9 mouse cellular contexts compared by ENCODE assay signal in genomic region chr11:115188539-115189231, GRCm38 (mm10). TPM values are rescaled to one million over a fixed set of nuclear protein-coding genes. Genes with fewer than 3 reads are reported as not detected.
DNase-seq lines count a peak whose midpoint lies in the region; ATAC-seq and TF ChIP-seq lines count a peak whose summit lies in the region.
"Had no signal": no experiment of that assay in that cellular context is flagged by ENCODE, and none has a peak within 500 bp of the region (broad histone marks: within the 10 kb centered on the region; RNA-seq: fewer than 3 reads in every experiment).

No protein-coding gene starts in this region.

- intact Hi-C loops in left cerebral cortex, postnatal 4 days (cut with DNase I), result no loop called here

- TF ChIP-seq CTCF in G1E (IDR thresholded peaks at IDR 0.05; ENCODE audit: low read depth, low read length), result no peak
- no peak for TF ChIP-seq CTCF in hindbrain, postnatal 0 days (IDR thresholded peaks at IDR 0.05; ENCODE audit: low read depth)

- WGBS in limb, embryonic 12.5 days, result 87% methylated on average over 13 of the region's 13 CpGs
- 88% methylated on average over 13 of the region's 13 CpGs for WGBS in limb, embryonic 10.5 days
- WGBS in hindbrain, postnatal 0 days, result 86% methylated on average over 13 of the region's 13 CpGs

- H3K4me2 ChIP-seq in limb, embryonic 12.5 days, result peak overlapping the region; percentile 89; the same call in 1 of the 2 replicates
- H3K4me2 ChIP-seq in hindbrain, postnatal 0 days (ENCODE audit: low read depth, low read length), result peak overlapping the region; percentile 92; the same call in 1 of the 2 replicates

- no peak overlapping the region for H3K27ac ChIP-seq in limb, embryonic 12.5 days
- no peak overlapping the region for H3K27ac ChIP-seq in limb, embryonic 10.5 days
- H3K27ac ChIP-seq in hindbrain, postnatal 0 days, result no peak overlapping the region
- H3K27ac ChIP-seq: embryonic facial prominence, embryonic 12.5 days had no signal

- ATAC-seq in limb, embryonic 12.5 days (ENCODE audit: insufficient number of reproducible peaks, insufficient read depth, low FRiP score, low TSS enrichment, low read depth), result no peak
- ATAC-seq in G1E (ENCODE audit: extremely low read depth, insufficient number of reproducible peaks, low FRiP score, poor library complexity, severe bottlenecking), result no peak
- no peak for ATAC-seq in hindbrain, postnatal 0 days
- peak; percentile 66 for ATAC-seq in monocyte, adult 5-6 weeks (replicated peaks; ENCODE audit: insufficient number of reproducible peaks, low FRiP score, low TSS enrichment, poor library complexity, severe bottlenecking)

- no peak overlapping the region for H3K4me3 ChIP-seq in limb, embryonic 12.5 days (replicated peaks)
- no peak overlapping the region for H3K4me3 ChIP-seq in limb, embryonic 10.5 days
- peak overlapping the region; percentile 81; the same call in 1 of the 2 replicates for H3K4me3 ChIP-seq in G1E (ENCODE audit: low read depth, low read length)
- H3K4me3 ChIP-seq in hindbrain, postnatal 0 days (ENCODE audit: low read length), result no peak overlapping the region

- H3K36me3 ChIP-seq in limb, embryonic 12.5 days, result peaks cover 8% of the 10 kb centered on the region; the same call in 1 of the 2 replicates
- peaks cover 12% of the 10 kb centered on the region for H3K36me3 ChIP-seq in limb, embryonic 10.5 days
- peaks cover 52% of the 10 kb centered on the region for H3K36me3 ChIP-seq in G1E (replicated peaks)
- H3K36me3 ChIP-seq in hindbrain, postnatal 0 days (ENCODE audit: insufficient read depth, low read length), result no peaks in the 10 kb centered on the region
- H3K36me3 ChIP-seq: embryonic facial prominence, embryonic 12.5 days had no signal

- no peak for DNase-seq in limb, embryonic 10.5 days (ENCODE audit: low spot score)
- DNase-seq in G1E (ENCODE audit: low spot score), result no peak
- no peak for DNase-seq in hindbrain, postnatal 0 days (ENCODE audit: low spot score)
- no peak for DNase-seq in kidney, postnatal 36 days
- DNase-seq in gastrocnemius, postnatal 4 days (ENCODE audit: low spot score in 2 of 2), result no peak
- no peak for DNase-seq in left cerebral cortex, postnatal 4 days

- H3K9me3 ChIP-seq in limb, embryonic 12.5 days, result no peaks in the 10 kb centered on the region
- no peaks in the 10 kb centered on the region for H3K9me3 ChIP-seq in limb, embryonic 10.5 days (replicated peaks)
- H3K9me3 ChIP-seq in G1E (replicated peaks), result peaks cover 6% of the 10 kb centered on the region
- no peaks in the 10 kb centered on the region for H3K9me3 ChIP-seq in hindbrain, postnatal 0 days (ENCODE audit: low read length)
- H3K9me3 ChIP-seq: embryonic facial prominence, embryonic 12.5 days had no signal

- H3K27me3 ChIP-seq in limb, embryonic 12.5 days, result no peaks in the 10 kb centered on the region
- H3K27me3 ChIP-seq in limb, embryonic 10.5 days (ENCODE audit: low read depth, poor library complexity, severe bottlenecking), result no peaks in the 10 kb centered on the region
- no peaks in the 10 kb centered on the region for H3K27me3 ChIP-seq in G1E (ENCODE audit: insufficient read depth, low read length)
- no peaks in the 10 kb centered on the region for H3K27me3 ChIP-seq in hindbrain, postnatal 0 days (ENCODE audit: insufficient read depth, low read length)
- H3K27me3 ChIP-seq: embryonic facial prominence, embryonic 12.5 days had no signal

- no peak overlapping the region for H3K9ac ChIP-seq in limb, embryonic 12.5 days (replicated peaks)
- H3K9ac ChIP-seq in hindbrain, postnatal 0 days (replicated peaks; ENCODE audit: low read length), result 0 out of 2 replicates have a peak overlapping the region, but pooled peaks have one; percentile 68

- peaks cover 21% of the 10 kb centered on the region for H3K4me1 ChIP-seq in limb, embryonic 12.5 days (replicated peaks)
- peaks cover 30% of the 10 kb centered on the region for H3K4me1 ChIP-seq in limb, embryonic 10.5 days
- H3K4me1 ChIP-seq in G1E (ENCODE audit: insufficient read depth, low read depth, low read length), result peaks cover 72% of the 10 kb centered on the region
- peaks cover 9% of the 10 kb centered on the region; the same call in 1 of the 2 replicates for H3K4me1 ChIP-seq in hindbrain, postnatal 0 days (ENCODE audit: insufficient read depth, low read length)

RNA-seq across cellular contexts. Expression of gene Nat9, which starts 1.0 kb away (rescaled TPM):
- 17.8 and 23.6 TPM in 2 replicates for polyA plus RNA-seq in limb, embryonic 12.5 days (2016; fragmentation: Nextera tagmentation; extraction: Ambion mirVana)
- 15.6 and 22.7 TPM in 2 replicates for polyA plus RNA-seq in limb, embryonic 10.5 days (2016; fragmentation: Nextera tagmentation; extraction: Ambion mirVana)
- total RNA-seq in G1E (2014; fragmentation: Nextera tagmentation) (18.0 and 21.1 TPM in 2 replicates), G1E (2017) (26.5 and 38.3 TPM in 2 replicates)
- 23.2 and 23.7 TPM in 2 replicates for polyA plus RNA-seq in G1E (2012)
- total RNA-seq in hindbrain, postnatal 0 days (2014; rRNA removed), result 17.3 and 27.8 TPM in 2 replicates
- 17.3 and 22.2 TPM in 2 replicates for polyA plus RNA-seq in hindbrain, postnatal 0 days (2015; fragmentation: Nextera tagmentation; extraction: Ambion mirVana)
- 25.4 to 39.9 TPM (median 37.8 TPM) in 3 replicates for total RNA-seq in monocyte, adult 5-6 weeks (2017)
- 10 to 100 TPM; 16.4 to 17.9 TPM for total RNA-seq in gastrocnemius, postnatal 4 days (2021)
- 10 to 100 TPM; 12.5 to 15.6 TPM for total RNA-seq in left cerebral cortex, postnatal 4 days (2021)

RNA-seq across cellular contexts. Expression of gene Tmem104, which starts 1.4 kb away (rescaled TPM):
- polyA plus RNA-seq in limb, embryonic 12.5 days (2016; fragmentation: Nextera tagmentation; extraction: Ambion mirVana), result 5.8 and 8.2 TPM in 2 replicates
- 9.1 and 9.8 TPM in 2 replicates for polyA plus RNA-seq in limb, embryonic 10.5 days (2016; fragmentation: Nextera tagmentation; extraction: Ambion mirVana)
- total RNA-seq in G1E (2014; fragmentation: Nextera tagmentation) (14.7 and 17.3 TPM in 2 replicates), G1E (2017) (2.6 and 4.2 TPM in 2 replicates)
- polyA plus RNA-seq in G1E (2012), result 16.3 and 23.2 TPM in 2 replicates
- total RNA-seq in hindbrain, postnatal 0 days (2014; rRNA removed), result 6.4 and 11.1 TPM in 2 replicates
- 10.1 and 13.5 TPM in 2 replicates for polyA plus RNA-seq in hindbrain, postnatal 0 days (2015; fragmentation: Nextera tagmentation; extraction: Ambion mirVana)
- 12.1 to 32.4 TPM (median 17.3 TPM) in 3 replicates for total RNA-seq in monocyte, adult 5-6 weeks (2017)
- 1 to 10 TPM; 8.5 to 9.8 TPM for total RNA-seq in gastrocnemius, postnatal 4 days (2021)
- total RNA-seq in left cerebral cortex, postnatal 4 days (2021), result 10 to 100 TPM; 18.1 to 18.2 TPM

RNA-seq across cellular contexts. Expression of gene Slc9a3r1, which starts 25.5 kb away (rescaled TPM):
- polyA plus RNA-seq in limb, embryonic 12.5 days (2016; fragmentation: Nextera tagmentation; extraction: Ambion mirVana), result 23.9 and 25.0 TPM in 2 replicates
- polyA plus RNA-seq in limb, embryonic 10.5 days (2016; fragmentation: Nextera tagmentation; extraction: Ambion mirVana), result 30.7 and 32.2 TPM in 2 replicates
- total RNA-seq in G1E (2014; fragmentation: Nextera tagmentation) (57.3 and 65.0 TPM in 2 replicates), G1E (2017) (91.5 and 94.5 TPM in 2 replicates)
- 285 and 357 TPM in 2 replicates for polyA plus RNA-seq in G1E (2012)
- total RNA-seq in hindbrain, postnatal 0 days (2014; rRNA removed), result 72.6 and 76.9 TPM in 2 replicates
- polyA plus RNA-seq in hindbrain, postnatal 0 days (2015; fragmentation: Nextera tagmentation; extraction: Ambion mirVana), result 91.8 and 98.2 TPM in 2 replicates
- 65.9 to 104 TPM (median 70.4 TPM) in 3 replicates for total RNA-seq in monocyte, adult 5-6 weeks (2017)
- total RNA-seq in gastrocnemius, postnatal 4 days (2021), result 10 to 100 TPM; 10.9 to 12.4 TPM
- 10 to 100 TPM; 38.7 to 41.3 TPM for total RNA-seq in left cerebral cortex, postnatal 4 days (2021)

RNA-seq across cellular contexts. Expression of gene Cd300lf, which starts 54.9 kb away (rescaled TPM):
- polyA plus RNA-seq in limb, embryonic 12.5 days (2016; fragmentation: Nextera tagmentation; extraction: Ambion mirVana), result 0.26 TPM in 2 replicates
- polyA plus RNA-seq in limb, embryonic 10.5 days (2016; fragmentation: Nextera tagmentation; extraction: Ambion mirVana), result 0.06 TPM in 1 of 2 replicates, not detected in the other
- not detected in 2 replicates for total RNA-seq in G1E (2014; fragmentation: Nextera tagmentation)
- total RNA-seq in G1E (2017), result 1.6 TPM in 2 replicates
- not detected in 2 replicates for polyA plus RNA-seq in G1E (2012)
- not detected in 2 replicates for total RNA-seq in hindbrain, postnatal 0 days (2014; rRNA removed)
- polyA plus RNA-seq in hindbrain, postnatal 0 days (2015; fragmentation: Nextera tagmentation; extraction: Ambion mirVana), result 0.23 and 0.37 TPM in 2 replicates
- 20.4 to 32.5 TPM (median 25.8 TPM) in 3 replicates for total RNA-seq in monocyte, adult 5-6 weeks (2017)
- under 1 TPM; 0.49 TPM for total RNA-seq in gastrocnemius, postnatal 4 days (2021)
- under 1 TPM; 0.30 to 0.48 TPM for total RNA-seq in left cerebral cortex, postnatal 4 days (2021)
